Mouse (Mus musculus) limb, embryonic 13.5 days (tissue): ENCODE results near the gene Il11ra2. TPM values are rescaled to one million over a fixed set of nuclear protein-coding genes. Genes with fewer than 3 reads are reported as not detected.
"Not testable (repeated sequence)": the region's sequence is repeated elsewhere in the genome, so short reads cannot be mapped to it uniquely, and the experiment has no call there.

Experiments used
- ATAC-seq: fragments of 200-750 bp; cut with Nextera tagmentation; 2 replicates; pipeline ENCODE4 v1.8.0; 2017; ENCODE audit warnings: low read depth, moderate number of reproducible peaks, moderate TSS enrichment; ENCODE audit not compliant: low FRiP score
- H3K27ac ChIP-seq: fragments of 300-500 bp; sonication (generic); 2 replicates; pipeline ENCODE4 v1.5.1; 2015; ENCODE audit warnings: inconsistent platforms, mild to moderate bottlenecking, moderate library complexity
- H3K27me3 ChIP-seq: fragments of 300-500 bp; sonication (generic); 2 replicates; pipeline ENCODE4 v1.6.1; 2015; ENCODE audit warnings: mild to moderate bottlenecking, inconsistent platforms
- H3K36me3 ChIP-seq: fragments of 300-500 bp; sonication (generic); 2 replicates; pipeline ENCODE4 v1.6.1; 2015; ENCODE audit warnings: inconsistent platforms, mild to moderate bottlenecking, moderate library complexity
- H3K4me1 ChIP-seq: fragments of 300-500 bp; sonication (generic); 2 replicates; pipeline ENCODE4 v1.6.1; 2015; ENCODE audit warnings: inconsistent platforms
- H3K4me2 ChIP-seq: fragments of 300-500 bp; sonication (generic); replicated peaks from 2 replicates; pipeline ENCODE4 v1.6.1; 2015; ENCODE audit warnings: inconsistent platforms, mild to moderate bottlenecking, moderate library complexity
- H3K4me3 ChIP-seq: fragments of 300-500 bp; sonication (generic); 2 replicates; pipeline ENCODE4 v1.5.1; 2015; ENCODE audit warnings: moderate library complexity, mild to moderate bottlenecking, inconsistent platforms
- H3K9ac ChIP-seq: fragments of 300-500 bp; sonication (generic); 2 replicates; pipeline ENCODE4 v1.6.1; 2015; ENCODE audit warnings: mild to moderate bottlenecking, inconsistent platforms
- H3K9me3 ChIP-seq: fragments of 300-500 bp; sonication (generic); 2 replicates; pipeline ENCODE4 v1.6.1; 2016; ENCODE audit warnings: inconsistent platforms
- WGBS: fragments of 180-500 bp; shearing (Covaris S2); methylation state at CpG from one replicate; pipeline ENCODE4 v1.1.7; 2015; 5-methylcytosine and 5-hydroxymethylcytosine counted together
- polyA plus RNA-seq: library from polyadenylated mRNA; unstranded; fragments of >200 nt; fragmentation: Nextera tagmentation; extraction: Ambion mirVana; gene quantifications from 2 replicates; pipeline ENCODE4 v1.2.1, GENCODE M21; 2015

Gene Il11ra2
- not detected in 2 replicates for polyA plus RNA-seq

DNA sequence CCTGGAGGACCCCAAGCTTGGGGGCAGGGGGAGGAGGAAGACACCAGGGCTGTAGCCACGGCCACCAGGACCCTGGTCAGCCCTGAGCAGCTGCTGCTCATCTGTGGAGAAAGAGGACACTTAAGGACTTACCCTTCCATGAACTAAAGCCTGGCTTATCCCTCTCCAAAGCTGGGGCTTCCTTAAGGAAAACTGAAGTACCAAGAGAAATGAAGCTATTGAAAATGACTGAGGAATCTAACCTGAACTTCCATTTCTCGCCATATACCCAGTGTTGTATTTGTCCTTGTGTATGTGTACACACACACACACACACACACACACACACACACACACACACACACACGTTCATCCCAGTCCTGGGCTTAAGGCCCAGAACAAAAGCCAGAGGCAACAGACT lies at the start of gene Il11ra2:
TSS of gene Il11ra2 (minus strand) at position 101 of the 400 bp plus-strand sequence.
- H3K4me2 ChIP-seq, H3K36me3 ChIP-seq, H3K4me3 ChIP-seq, H3K9me3 ChIP-seq, H3K9ac ChIP-seq, H3K4me1 ChIP-seq, ATAC-seq, H3K27ac ChIP-seq, H3K27me3 ChIP-seq: not testable (repeated sequence)
- WGBS, result no CpG with 5 or more reads among the region's 3 CpGs

DNA sequence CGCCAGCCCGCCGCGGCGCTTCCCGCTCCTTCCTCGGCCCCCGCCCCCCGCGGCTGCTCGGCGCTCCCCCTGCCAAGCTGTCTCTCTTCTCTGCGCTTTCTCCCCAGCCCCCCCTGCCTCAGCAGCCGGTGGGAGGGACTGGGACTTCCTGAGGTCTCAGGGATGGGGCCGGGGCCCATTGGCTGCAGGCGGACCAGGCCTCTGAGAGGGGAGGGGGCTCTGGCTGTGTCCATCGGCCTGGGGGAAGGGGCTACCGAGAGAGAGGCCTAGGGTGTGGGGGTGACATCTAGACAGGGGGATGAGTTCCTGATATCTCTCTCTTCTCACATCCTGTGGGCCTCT lies 20.5 kb upstream of the Il11ra2 start:
- not testable (repeated sequence) for H3K36me3 ChIP-seq, H3K9me3 ChIP-seq, ATAC-seq, H3K4me1 ChIP-seq, H3K4me3 ChIP-seq, H3K4me2 ChIP-seq, H3K27ac ChIP-seq, H3K9ac ChIP-seq, H3K27me3 ChIP-seq
- WGBS, result no CpG with 5 or more reads among the region's 18 CpGs

DNA sequence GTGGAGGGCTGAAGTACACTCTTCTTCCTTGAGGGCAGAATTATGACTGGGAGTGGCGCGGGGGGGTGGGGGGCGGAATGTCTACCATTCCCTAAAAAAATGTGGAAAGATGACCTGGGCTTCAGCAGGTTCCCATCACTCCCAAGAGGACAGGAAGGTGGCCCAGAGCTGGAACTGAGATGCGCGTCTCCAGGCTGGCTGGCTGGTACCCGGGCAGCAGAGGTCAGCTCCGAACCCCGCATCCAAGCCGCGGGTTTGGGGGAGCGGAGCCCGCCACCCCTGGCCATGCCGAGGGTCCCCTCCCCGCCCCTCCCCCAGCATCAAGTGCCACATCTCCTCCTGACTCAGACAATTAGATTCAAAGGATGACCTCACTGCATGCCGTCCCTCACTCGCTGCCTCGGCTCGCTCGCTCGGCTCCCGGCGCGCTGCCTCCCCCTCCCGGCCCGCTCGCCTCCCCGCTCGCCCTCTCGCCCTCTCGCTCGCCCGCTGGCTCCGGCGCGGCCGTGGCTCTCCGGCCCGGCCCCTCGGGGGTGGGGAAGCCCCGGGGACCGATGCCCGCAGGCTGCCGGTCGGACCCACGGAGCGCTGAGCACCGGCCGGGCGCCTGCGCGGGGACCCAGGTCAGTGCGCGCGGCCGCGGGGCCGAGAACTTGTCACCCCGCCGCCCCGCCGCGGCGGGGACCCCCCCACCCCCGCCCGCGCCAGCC lies 19.9 kb upstream of the Il11ra2 start:
- not testable (repeated sequence) for H3K27ac ChIP-seq, ATAC-seq, H3K4me2 ChIP-seq, H3K36me3 ChIP-seq, H3K4me1 ChIP-seq, H3K9ac ChIP-seq, H3K27me3 ChIP-seq, H3K9me3 ChIP-seq, H3K4me3 ChIP-seq
- WGBS, result no CpG with 5 or more reads among the region's 66 CpGs

DNA sequence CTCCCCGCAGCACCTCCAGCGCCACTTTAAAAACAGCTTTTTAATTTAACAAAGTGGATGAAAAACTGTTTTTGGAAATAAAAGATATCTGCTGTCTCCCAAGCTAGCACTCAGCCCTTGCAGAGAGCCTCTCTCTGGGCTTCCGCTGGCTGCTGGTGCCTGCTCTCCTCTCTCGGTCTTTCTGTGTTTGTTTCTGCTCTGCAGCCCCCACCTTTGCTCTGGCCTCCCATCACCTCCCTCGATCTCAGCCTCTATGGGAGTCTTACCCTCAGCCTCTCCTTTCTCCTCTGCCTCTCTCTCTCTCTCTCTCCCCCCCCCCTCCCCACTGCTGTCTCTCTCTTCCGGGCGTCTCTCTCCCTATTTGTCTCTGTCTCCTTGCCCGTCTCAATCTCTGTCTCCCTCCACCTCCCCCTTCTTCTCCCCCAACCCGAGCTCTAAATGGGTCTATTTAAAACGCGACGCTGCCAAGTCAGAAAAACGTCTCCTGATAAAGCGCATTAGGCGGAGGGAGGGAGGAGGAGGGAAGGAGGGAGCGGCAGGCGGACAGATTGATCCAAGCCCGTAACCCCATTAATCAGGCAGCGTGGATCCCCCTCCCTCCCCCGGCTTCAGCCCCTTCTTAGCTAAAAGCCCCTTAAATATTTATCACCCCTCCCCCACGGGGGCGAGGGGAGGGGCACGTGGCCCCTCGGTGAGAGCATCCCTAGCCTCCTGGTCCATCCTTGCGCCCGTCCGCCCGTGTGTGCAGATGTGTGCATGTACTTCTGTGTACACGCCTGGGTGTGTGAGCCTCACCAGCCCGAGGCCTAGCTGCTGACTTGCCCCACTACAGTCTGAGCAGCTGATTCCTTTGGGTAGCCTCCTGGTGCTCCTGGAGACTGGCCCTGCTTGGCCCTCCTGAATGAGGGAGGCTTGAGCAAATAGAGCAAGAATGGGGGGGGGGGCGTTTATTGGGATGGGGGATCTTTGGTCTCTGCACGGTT lies 19.0 kb upstream of the Il11ra2 start:
- ATAC-seq, H3K4me1 ChIP-seq, H3K27me3 ChIP-seq, H3K4me3 ChIP-seq, H3K36me3 ChIP-seq, H3K9me3 ChIP-seq, H3K4me2 ChIP-seq, H3K9ac ChIP-seq, H3K27ac ChIP-seq: not testable (repeated sequence)
- WGBS, result no CpG with 5 or more reads among the region's 32 CpGs

DNA sequence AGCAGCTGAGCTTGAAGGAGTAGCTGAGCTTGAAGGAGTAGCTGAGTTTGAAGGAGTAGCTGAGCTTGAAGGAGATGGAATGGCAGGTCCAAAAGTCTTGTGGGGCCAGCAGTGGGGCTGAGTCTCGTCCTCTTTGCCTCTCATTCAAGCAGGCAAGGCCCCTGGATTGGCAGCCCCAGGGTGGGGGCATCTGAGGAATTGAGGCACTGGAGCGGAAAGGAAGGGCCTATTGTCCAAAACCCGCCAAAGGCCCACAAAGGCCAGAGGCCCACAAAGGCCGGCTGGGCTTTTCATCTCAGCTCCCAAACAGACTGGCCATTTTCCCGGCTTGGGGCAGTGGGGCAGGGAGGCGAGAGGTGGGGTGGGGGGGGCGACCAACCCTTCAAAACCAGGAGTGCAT lies 17.7 kb upstream of the Il11ra2 start:
- not testable (repeated sequence) for ATAC-seq
- no CpG with 5 or more reads among the region's 7 CpGs for WGBS

DNA sequence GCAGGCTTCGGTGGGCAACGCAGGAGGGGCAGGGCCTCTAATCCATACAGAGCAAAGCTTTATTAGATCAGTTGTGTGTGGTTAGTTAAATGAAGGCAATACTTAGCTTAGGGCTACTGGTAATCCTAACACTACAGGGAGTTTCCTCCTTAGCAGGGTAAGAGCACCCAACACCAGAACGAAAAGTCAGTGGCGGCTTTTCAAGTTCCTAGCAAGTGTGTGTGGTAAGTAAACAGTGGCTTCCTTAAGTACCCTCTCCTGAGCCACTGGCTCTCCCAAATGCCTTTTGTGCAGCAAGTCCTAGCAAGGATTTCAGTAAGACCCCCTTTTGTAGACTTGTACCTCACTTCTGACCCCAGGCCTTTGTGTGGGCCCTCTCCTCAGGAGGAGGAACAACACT lies 13.7 kb upstream of the Il11ra2 start:
- not testable (repeated sequence) for H3K4me2 ChIP-seq, H3K4me3 ChIP-seq, H3K36me3 ChIP-seq, H3K27ac ChIP-seq, ATAC-seq, H3K9me3 ChIP-seq, H3K27me3 ChIP-seq, H3K4me1 ChIP-seq, H3K9ac ChIP-seq
- no CpG with 5 or more reads among the region's 4 CpGs for WGBS

More for the DNA sequence above, 17.7 kb upstream of the Il11ra2 start:
- H3K9ac ChIP-seq, H3K4me1 ChIP-seq, H3K27me3 ChIP-seq, H3K9me3 ChIP-seq, H3K36me3 ChIP-seq, H3K4me3 ChIP-seq, H3K4me2 ChIP-seq, H3K27ac ChIP-seq: not testable (repeated sequence)

DNA sequence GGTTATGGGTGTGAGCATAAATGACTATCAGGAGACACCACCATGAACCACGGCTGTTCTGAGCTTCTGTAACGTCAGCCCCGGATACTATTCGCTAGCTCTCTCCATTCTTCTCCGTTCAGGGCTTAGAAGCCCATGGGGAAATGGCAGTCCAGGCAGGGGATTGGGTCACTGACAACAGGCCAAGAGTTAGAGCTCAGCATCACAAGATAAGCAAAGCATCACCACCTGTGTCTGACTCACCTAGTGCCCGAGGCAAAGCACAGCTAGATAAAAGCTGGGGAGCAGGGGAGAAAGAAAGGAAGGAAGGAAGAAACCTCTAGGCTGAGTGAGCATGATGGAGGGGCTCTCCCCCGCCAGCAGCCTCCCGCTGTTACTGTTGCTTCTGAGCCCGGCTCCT lies 6.7 kb downstream of the Il11ra2 start, which contains the start of gene Ccl27b:
TSS of gene Ccl27b (plus strand) at position 301 of the 400 bp plus-strand sequence.
- not testable (repeated sequence) for H3K9me3 ChIP-seq, H3K4me2 ChIP-seq, H3K27me3 ChIP-seq, H3K27ac ChIP-seq, ATAC-seq, H3K9ac ChIP-seq, H3K4me1 ChIP-seq, H3K36me3 ChIP-seq, H3K4me3 ChIP-seq
- no CpG with 5 or more reads among the region's 9 CpGs for WGBS

DNA sequence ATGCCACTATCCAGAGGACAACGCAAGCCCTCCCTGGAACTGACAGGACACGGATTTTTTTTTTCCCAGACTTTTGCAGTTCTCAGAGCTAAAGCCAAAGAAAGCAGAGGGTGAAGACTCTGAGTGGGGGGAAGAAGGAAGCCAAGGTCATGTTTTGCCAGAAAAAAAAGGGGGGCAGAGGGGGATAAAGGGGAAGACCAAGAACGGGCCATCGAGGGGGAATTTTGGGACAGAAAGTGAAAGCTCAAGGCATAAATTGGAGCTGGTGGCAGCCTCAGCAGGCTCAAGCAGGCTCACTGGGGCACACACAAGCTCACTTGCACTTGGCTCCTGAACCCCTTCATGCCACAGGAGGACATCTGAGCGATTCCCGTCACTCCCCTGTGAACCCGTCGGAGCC lies 32.3 kb downstream of the Il11ra2 start, which contains the start of gene Gm2564:
TSS of gene Gm2564 (plus strand) at position 301 of the 400 bp plus-strand sequence.
- H3K27me3 ChIP-seq, H3K9ac ChIP-seq, ATAC-seq, H3K4me2 ChIP-seq, H3K9me3 ChIP-seq, H3K4me3 ChIP-seq, H3K4me1 ChIP-seq, H3K27ac ChIP-seq, H3K36me3 ChIP-seq: not testable (repeated sequence)
- no CpG with 5 or more reads among the region's 8 CpGs for WGBS

DNA sequence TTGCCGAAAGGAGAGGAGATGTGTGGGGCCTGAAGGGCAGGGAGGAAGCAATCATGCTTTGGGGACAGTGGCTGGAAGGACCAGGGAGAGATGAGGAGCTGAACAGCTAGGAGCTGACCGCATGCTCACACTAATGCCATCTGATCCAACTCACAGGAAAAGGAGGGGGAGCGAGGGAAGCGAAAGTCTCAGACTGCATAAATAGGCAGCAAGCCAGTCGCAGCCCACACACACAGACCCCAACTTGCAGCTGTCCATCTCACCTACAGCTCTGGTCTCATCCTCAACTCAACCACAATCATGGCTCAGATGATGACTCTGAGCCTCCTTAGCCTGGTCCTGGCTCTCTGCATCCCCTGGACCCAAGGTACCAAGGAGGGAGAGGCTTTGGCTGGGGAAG lies 49.8 kb downstream of the Il11ra2 start, which contains the start of gene Gm10591:
TSS of gene Gm10591 (plus strand) at position 301 of the 400 bp plus-strand sequence.
- H3K4me2 ChIP-seq, H3K4me3 ChIP-seq, H3K4me1 ChIP-seq, H3K36me3 ChIP-seq, H3K27me3 ChIP-seq, ATAC-seq, H3K9ac ChIP-seq, H3K27ac ChIP-seq, H3K9me3 ChIP-seq: not testable (repeated sequence)
- no CpG with 5 or more reads among the region's 5 CpGs for WGBS

Other genes starting within 250 kb of the Il11ra2 start
- not detected in 2 replicates for gene Gm21586, start 222.5 kb downstream of the Il11ra2 start, polyA plus RNA-seq
- 0.13 and 0.17 TPM in 2 replicates for gene Gm2163, start 195.1 kb downstream of the Il11ra2 start, polyA plus RNA-seq
- not detected in 2 replicates for gene Fam205a2, start 133.7 kb downstream of the Il11ra2 start, polyA plus RNA-seq
- not detected in 2 replicates for gene Gm10591, start 49.7 kb downstream of the Il11ra2 start, polyA plus RNA-seq
- gene Gm2564, start 32.2 kb downstream of the Il11ra2 start, polyA plus RNA-seq, result 0.28 TPM in 1 of 2 replicates, not detected in the other
- not detected in 2 replicates for gene Ccl27b, start 6.6 kb downstream of the Il11ra2 start, polyA plus RNA-seq
- not detected in 2 replicates for gene 4930578G10Rik, start 73.7 kb upstream of the Il11ra2 start, polyA plus RNA-seq
- not detected in 2 replicates for gene Ccl19, start 94.7 kb upstream of the Il11ra2 start, polyA plus RNA-seq
- gene Ccl21a, start 112.1 kb upstream of the Il11ra2 start, polyA plus RNA-seq, result 21.6 and 28.1 TPM in 2 replicates
- 0.05 TPM in 1 of 2 replicates, not detected in the other for gene Fam205a1, start 192.0 kb upstream of the Il11ra2 start, polyA plus RNA-seq
- 0.06 TPM in 1 of 2 replicates, not detected in the other for gene Gm12394, start 194.9 kb upstream of the Il11ra2 start, polyA plus RNA-seq
- gene Fam205c, start 212.3 kb upstream of the Il11ra2 start, polyA plus RNA-seq, result 0.31 TPM in 1 of 2 replicates, not detected in the other